Mouse (Mus musculus) erythroid progenitor cell, adult 5-6 weeks (primary cell): ENCODE data around the gene Impg1. TPM values are rescaled to one million over a fixed set of nuclear protein-coding genes. Genes with fewer than 3 reads are reported as not detected.

Experiments used
- ATAC-seq: replicated peaks from 2 replicates; pipeline ENCODE4 v1.8.0; 2016; ENCODE audit warnings: moderate number of reproducible peaks, mild to moderate bottlenecking, moderate TSS enrichment, inconsistent platforms; ENCODE audit not compliant: poor library complexity, low FRiP score, severe bottlenecking
- total RNA-seq, 2 experiments: library from RNA; stranded (forward) in 1 of 2; stranded (reverse) in 1 of 2; fragments of 150-400 nt in 1 of 2; fragments of 186-747, 209-891 nt in 1 of 2; gene quantifications; 2 replicates each; pipeline versions ENCODE4 v1.2.3 to v1.2.4; 2015 to 2017; ENCODE audit warnings: low replicate concordance in 2 of 2

Impg1 gene
- total RNA-seq (2015; ENCODE audit: low replicate concordance) (not detected in 2 replicates), total RNA-seq (2017; ENCODE audit: low replicate concordance) (not detected in 2 replicates)

- ATAC-seq: no peak
These were observed at the start of gene Impg1 for GRCm38 (mm10) chr9:80465381-80465780. Impg1 (minus strand) TSS chr9:80465481.

- no peak for ATAC-seq
These were observed 44.3 kb upstream of the Impg1 start for GRCm38 (mm10) chr9:80509464-80510153.

DNA sequence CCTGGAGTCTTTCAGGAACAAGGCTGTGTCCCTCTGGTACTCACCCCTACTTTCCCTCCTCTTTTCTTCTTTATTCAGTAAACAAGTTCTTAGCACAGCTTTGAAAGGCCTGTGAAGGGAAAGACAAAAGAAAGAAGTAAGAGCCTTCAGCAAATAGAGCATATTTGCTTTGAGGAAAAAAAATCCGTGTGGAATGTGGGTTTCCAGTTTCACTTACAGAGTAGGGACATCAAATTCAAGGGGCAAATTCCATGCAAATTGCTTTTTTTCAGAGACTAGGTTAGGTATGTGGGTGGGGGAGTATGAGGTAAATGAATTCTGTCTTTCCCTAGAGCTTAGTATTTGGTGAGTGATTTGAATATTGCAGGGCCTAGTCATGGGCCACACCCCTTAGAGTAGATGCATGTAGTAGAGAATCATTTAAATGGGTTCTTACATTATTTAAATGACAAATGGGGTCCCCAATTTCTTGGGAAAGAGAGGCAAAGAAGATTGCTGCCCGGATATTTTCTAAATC lies 39.3 kb upstream of the Impg1 start:
- no peak for ATAC-seq

GRCm38 (mm10) chr9:80491591-80491990 lies 26.3 kb upstream of the Impg1 start:
- ATAC-seq: no peak

GRCm38 (mm10) chr9:80460420-80460819 lies 4.9 kb downstream of the Impg1 start:
- ATAC-seq: no peak

GRCm38 (mm10) chr9:80450467-80451261 lies 14.6 kb downstream of the Impg1 start:
- no peak for ATAC-seq

- ATAC-seq: no peak
These were observed 24.1 kb downstream of the Impg1 start for GRCm38 (mm10) chr9:80441096-80441710.

GRCm38 (mm10) chr9:80391404-80391803 lies 73.9 kb downstream of the Impg1 start:
- no peak for ATAC-seq

GRCm38 (mm10) chr9:80391002-80391401 lies 74.3 kb downstream of the Impg1 start:
- ATAC-seq: no peak

DNA sequence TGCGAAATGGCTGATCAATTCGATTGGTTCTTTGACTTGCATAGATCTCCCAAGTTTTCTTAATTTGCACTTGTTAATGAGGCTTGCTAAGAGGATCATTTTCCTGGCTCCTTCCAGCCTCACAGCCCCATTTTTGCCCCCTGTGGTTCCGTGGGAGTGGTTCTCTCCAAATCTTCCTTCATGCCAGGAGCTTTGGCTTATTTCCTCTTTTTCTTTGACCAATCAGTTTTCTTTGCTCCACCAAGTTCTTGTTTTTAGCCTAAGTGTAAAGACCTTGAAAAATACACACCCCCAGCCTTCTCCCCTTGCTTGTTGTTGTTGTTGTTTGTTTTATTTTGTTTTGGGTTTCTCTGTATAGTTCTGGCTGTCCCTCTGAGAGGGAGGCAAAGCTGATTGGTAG lies 77.4 kb downstream of the Impg1 start:
- no peak for ATAC-seq

DNA sequence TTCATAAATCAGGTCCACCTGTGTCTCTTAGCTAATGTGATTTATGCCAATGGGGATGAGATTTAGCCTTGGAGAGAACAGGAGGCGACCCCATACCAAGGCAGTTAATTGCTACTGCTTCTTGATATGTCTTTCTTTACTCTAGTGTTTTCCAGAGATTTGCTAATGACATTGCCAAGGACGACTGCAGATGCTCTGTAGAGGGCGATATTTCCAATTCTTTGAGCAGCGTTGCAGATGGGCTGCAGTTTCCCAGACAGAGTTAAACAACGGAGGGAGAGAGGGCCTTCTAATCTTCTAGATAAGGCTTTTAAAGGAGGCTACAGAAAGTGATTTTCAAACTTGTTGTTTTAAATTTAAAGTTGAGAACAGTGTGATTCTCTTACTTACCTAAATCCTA lies 78.8 kb downstream of the Impg1 start:
- ATAC-seq: no peak

DNA sequence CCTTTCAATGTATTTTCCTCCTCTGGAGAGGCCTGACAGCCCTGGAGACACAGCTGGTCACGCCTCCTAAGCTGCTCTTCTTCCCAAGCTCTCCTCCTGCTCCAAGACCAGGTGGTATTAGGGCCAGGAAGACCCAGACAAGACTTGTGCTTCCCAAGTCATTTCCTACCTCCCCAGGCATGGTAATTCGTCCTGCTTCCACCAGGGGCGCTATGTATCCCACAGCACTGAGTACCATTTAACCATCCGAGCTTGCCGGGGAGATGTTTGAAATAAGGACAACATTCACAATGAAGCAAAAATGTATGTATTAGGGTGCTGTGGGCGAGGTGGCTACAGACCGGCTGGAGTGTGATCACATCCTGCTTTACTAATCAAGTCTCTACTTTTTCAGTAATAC lies 79.3 kb downstream of the Impg1 start:
- 0 out of 2 replicates have a peak, but pooled peaks have one; percentile 25 for ATAC-seq

DNA sequence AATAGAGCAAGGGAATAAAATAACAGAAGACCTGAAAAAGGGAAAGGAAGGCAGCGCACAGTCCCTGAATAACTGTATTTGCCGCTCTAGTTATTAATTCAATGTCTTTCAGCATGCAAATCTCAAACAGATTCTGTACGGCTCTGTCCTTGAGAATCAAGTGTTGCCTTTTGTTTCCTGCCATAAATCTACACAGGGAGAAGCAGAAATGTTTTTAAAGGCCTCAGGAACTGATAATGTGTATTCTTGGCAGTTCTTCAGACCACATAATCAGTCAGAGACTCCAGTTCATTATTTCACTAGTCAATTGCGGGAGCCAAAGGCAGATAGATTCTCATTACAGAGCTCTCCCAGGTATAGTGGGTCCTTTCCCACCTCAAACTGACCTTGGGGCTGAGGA lies 82.6 kb downstream of the Impg1 start:
- ATAC-seq: no peak

GRCm38 (mm10) chr9:80380078-80380645 lies 85.1 kb downstream of the Impg1 start:
- ATAC-seq: no peak

- no peak for ATAC-seq
These were observed 91.2 kb downstream of the Impg1 start for GRCm38 (mm10) chr9:80374100-80374499.

DNA sequence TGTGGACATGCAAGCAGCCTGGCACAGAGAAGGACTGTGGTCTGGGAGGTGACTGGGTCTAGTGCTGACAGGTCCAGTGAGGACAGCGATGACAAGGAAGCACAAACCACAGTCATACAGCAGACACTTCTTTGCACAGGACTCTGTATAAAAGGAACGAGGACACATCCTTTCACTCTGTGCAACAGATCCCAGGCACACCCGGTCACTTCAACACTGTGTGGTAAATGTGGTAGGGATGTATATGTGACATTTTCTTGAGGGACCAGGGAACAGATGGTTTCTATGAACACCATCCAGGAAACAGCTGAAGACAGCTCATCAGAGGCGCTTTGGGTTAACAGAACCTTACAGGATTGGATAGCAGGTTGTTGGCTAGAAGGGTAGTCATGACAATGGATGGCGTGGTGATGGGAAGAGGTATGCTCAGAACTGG lies 92.0 kb downstream of the Impg1 start:
- no peak for ATAC-seq

GRCm38 (mm10) chr9:80368636-80369035 lies 96.6 kb downstream of the Impg1 start:
- ATAC-seq: no peak

DNA sequence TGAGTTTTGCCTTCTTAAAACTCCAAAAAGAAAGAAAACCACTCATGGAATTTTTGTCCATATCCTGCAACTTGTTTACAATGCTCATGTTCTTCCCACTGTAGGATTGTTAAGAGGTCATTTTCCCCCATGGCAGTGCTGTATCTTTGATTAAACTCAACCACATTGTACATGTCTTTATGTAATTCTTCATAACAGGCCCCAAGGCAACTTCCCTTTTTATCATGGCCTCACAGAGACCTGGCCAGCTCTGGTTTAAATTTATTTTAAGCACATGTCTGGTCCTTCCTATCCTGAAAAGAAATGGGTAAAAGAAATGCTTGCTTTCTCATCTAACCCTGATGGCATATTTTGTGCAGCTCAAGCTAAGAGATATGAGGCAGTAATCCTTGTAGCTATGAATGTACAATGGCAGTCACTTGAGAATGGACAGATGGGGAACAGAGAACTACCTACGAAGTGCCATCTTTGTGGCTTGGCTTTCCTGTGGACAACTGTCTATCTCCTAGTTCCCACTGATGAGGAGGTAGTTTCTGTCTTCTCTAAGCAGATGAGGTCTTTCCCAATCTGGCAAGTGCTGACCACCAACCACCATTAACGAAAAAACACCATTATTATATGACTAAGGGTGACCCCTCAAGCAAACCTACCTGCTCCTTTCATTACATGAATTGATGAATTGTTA lies 97.6 kb downstream of the Impg1 start:
- ATAC-seq: no peak

GRCm38 (mm10) chr9:80360063-80360462 lies 105.2 kb downstream of the Impg1 start:
- ATAC-seq: no peak
